Mouse (Mus musculus) testis, adult 2 months (tissue): ENCODE results near the gene Fam189a1. TPM values are rescaled to one million over a fixed set of nuclear protein-coding genes. Genes with fewer than 3 reads are reported as not detected.

Experiments
- H3K27ac ChIP-seq: fragments of 200-500 bp; 2 replicates; pipeline ENCODE4 v1.5.1; 2012; ENCODE audit warnings: low read depth, low read length; ENCODE audit not compliant: control insufficient read depth, insufficient read depth
- H3K27me3 ChIP-seq: fragments of 200-500 bp; 2 replicates; pipeline ENCODE4 v1.6.1; 2012; ENCODE audit warnings: mild to moderate bottlenecking, low read length, moderate library complexity; ENCODE audit not compliant: control insufficient read depth, insufficient read depth
- H3K36me3 ChIP-seq: fragments of 200-500 bp; 2 replicates; pipeline ENCODE4 v1.6.1; 2012; ENCODE audit warnings: mild to moderate bottlenecking, low read length; ENCODE audit not compliant: control insufficient read depth, insufficient read depth
- H3K4me1 ChIP-seq: fragments of 200-500 bp; 2 replicates; pipeline ENCODE4 v1.6.1; 2012; ENCODE audit warnings: low read length; ENCODE audit not compliant: control insufficient read depth, insufficient read depth
- H3K4me3 ChIP-seq: fragments of 200-500 bp; 2 replicates; pipeline ENCODE4 v1.5.1; 2012; ENCODE audit warnings: low read depth, mild to moderate bottlenecking, low read length, moderate library complexity, mixed read lengths; ENCODE audit not compliant: control insufficient read depth
- CTCF ChIP-seq: fragments of 200-500 bp; IDR thresholded peaks from 2 replicates; pipeline ENCODE4 v1.5.1; 2012; ENCODE audit warnings: low read depth, mild to moderate bottlenecking, inconsistent platforms, low read length, moderate library complexity; ENCODE audit not compliant: control insufficient read depth, insufficient read depth, insufficient replicate concordance
- POLR2A ChIP-seq: fragments of 200-500 bp; IDR thresholded peaks from 2 replicates; pipeline ENCODE4 v1.6.1; 2012; ENCODE audit warnings: low read depth, mild to moderate bottlenecking, inconsistent platforms, low read length, moderate library complexity; ENCODE audit not compliant: control insufficient read depth
- polyA plus RNA-seq: library from polyadenylated mRNA; depleted of rRNA; stranded (reverse); fragments of >200 nt; gene quantifications from 2 replicates; pipeline ENCODE4 v1.2.3, GENCODE M21; 2012

Fam189a1 gene
- polyA plus RNA-seq, 1 experiment = 1.1 TPM

DNA sequence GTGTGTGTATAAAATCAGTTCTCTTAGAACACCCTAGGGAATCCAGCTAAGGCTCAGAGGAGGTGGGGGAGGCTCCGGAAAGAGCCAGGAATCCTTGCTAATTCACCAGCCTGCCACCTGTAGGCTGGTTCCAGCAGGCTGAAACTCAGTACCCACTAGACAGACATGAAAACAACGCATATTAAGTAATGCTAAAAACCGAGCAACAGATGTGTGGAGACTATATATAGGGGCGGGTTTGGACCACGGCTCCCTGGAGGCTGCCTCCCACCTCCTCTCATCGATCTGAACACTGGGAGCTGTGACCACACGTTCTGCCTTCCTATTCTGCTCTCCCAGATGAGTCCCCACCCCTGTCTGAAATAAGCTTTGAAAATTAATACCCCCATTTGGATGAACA, 1.8 kb downstream of the Fam189a1 start:
- H3K27ac ChIP-seq = no peak overlapping the region
- H3K4me1 ChIP-seq = peaks cover 13% of the 10 kb centered on the region
- H3K36me3 ChIP-seq = no peaks in the 10 kb centered on the region
- no peak for TF ChIP-seq POLR2A
- no peak for TF ChIP-seq CTCF
- H3K27me3 ChIP-seq = no peaks in the 10 kb centered on the region
- no peak overlapping the region for H3K4me3 ChIP-seq

DNA sequence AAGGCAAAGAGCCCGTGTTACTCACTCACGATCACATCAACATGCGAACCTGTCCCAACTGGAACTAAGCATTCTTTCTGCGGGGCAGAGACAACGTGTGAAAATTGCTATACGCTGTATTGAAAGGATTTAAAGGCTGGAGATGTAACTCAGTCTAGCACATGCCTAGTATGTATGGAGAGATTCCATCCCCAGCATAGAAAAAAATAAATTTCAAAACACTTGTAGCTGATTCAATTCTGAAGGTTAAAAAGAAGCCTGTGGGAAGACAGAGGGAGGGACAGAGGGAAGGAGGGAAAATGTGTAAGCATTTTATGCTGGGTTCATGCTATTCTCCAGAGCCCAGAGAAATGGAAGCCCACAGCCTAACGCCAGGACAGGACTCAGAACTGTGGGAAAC, 2.5 kb downstream of the Fam189a1 start:
- Histone ChIP-seq H3K27me3 (no peaks in the 10 kb centered on the region), H3K36me3 (no peaks in the 10 kb centered on the region), H3K4me1 (peaks cover 13% of the 10 kb centered on the region), H3K27ac (no peak overlapping the region), H3K4me3 (no peak overlapping the region)
- TF ChIP-seq POLR2A (no peak), CTCF (no peak)

DNA sequence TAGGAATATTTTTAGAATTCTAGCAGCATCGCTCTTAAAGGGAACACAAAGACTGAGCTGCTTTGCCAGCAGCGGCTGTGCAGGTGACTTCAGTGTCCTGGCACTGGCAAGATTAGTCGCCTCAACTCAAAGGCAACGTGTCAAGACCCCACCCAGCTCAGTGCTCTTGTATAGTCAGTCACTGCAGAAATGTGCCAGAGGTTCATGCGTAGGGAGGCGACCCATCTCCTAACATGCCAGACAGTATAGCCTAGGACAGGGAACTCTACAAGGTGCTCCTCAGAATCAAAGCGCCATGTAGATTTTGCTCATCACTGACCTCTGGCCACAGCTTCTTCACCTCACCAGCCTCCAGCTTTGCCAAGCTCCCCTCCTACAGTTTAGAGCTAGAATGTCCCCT, 4.8 kb downstream of the Fam189a1 start:
- Histone ChIP-seq H3K27me3 (no peaks in the 10 kb centered on the region), H3K4me3 (no peak overlapping the region), H3K4me1 (peaks cover 10% of the 10 kb centered on the region), H3K27ac (no peak overlapping the region), H3K36me3 (no peaks in the 10 kb centered on the region)
- TF ChIP-seq POLR2A (no peak), CTCF (no peak)

DNA sequence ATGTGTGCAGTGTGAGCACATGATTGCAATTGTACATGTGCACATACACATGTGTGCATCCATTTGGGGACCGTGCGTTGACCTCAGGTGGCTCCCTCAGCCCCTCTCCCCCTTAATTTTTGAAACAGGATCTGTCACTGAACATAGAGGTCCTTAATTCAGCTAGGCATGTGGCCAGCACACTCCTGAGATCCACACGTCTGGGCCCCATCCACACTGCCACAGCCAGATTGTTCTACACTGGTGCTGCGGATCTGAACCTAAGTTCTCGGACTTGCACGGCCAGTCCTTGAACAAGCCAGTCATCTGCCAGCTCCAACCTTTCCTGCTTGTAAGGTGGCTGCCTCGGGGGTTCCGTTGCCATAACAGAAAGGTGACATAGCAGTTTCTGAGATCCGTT, 7.3 kb downstream of the Fam189a1 start:
- H3K27me3 ChIP-seq = no peaks in the 10 kb centered on the region
- H3K4me1 ChIP-seq = no peaks in the 10 kb centered on the region
- no peak overlapping the region for H3K27ac ChIP-seq
- no peak overlapping the region for H3K4me3 ChIP-seq
- no peaks in the 10 kb centered on the region for H3K36me3 ChIP-seq
- TF ChIP-seq POLR2A (no peak), CTCF (no peak)

DNA sequence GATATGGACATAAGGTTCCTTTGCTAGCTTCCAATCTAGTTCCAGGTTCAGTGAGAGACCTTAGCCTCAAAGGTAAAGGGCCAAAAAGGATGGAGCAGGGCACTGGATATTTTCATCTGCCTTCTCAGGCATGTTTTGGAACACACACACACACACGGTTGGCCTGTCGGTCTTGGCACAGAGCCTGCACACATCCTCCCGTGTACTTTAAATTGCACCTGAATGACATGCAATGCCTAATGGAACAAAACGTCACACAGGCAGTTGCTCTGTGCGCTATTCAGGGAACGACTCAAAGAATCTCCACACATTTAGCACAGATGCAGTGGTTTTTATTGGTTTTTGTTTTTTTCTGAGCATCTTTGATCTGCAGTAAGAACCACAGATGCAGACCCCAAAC, 11.5 kb downstream of the Fam189a1 start:
- no peak overlapping the region for H3K27ac ChIP-seq
- TF ChIP-seq CTCF = no peak
- TF ChIP-seq POLR2A = no peak
- no peaks in the 10 kb centered on the region for H3K27me3 ChIP-seq
- H3K4me1 ChIP-seq = no peaks in the 10 kb centered on the region
- no peaks in the 10 kb centered on the region for H3K36me3 ChIP-seq
- no peak overlapping the region for H3K4me3 ChIP-seq

DNA sequence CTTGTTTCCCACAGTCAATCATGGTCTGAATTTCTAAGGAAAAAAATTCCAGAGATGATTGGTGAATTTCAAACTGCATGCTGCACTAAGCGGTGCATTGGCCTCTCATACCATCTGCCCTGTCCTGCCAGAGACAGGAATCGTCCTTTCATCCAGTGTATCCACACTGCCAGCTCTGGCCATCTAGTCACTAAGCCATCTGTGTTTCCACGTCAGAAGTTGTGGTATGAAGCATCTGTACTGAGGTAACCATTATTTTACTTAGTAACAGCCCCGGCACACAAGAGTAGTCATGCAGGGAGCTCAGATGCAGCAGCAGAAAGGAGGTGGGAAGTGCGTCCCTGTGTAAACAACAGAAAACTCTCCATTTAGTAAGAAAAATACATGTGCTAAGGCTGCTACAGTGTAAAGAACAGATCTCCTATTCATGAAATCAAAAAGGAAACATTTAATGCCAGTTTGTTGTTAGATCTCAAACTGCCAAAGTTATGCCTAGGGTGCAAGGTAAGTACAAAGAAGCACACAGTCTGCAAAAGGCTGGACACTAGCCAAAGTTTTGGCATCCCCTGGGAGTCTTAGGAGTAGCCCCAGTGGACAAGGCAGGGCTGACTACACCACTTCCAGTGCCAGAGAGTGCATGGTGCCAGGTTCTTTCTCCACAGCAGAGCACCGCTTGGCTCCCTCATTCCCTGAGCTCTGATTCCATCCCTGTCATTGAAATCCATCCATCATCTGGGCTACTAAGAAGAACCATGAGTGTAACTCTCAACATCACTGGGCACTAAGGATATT, 14.3 kb downstream of the Fam189a1 start:
- Histone ChIP-seq H3K27ac (no peak overlapping the region), H3K4me3 (no peak overlapping the region), H3K27me3 (no peaks in the 10 kb centered on the region), H3K36me3 (no peaks in the 10 kb centered on the region), H3K4me1 (no peaks in the 10 kb centered on the region)
- TF ChIP-seq POLR2A (no peak), CTCF (no peak)

DNA sequence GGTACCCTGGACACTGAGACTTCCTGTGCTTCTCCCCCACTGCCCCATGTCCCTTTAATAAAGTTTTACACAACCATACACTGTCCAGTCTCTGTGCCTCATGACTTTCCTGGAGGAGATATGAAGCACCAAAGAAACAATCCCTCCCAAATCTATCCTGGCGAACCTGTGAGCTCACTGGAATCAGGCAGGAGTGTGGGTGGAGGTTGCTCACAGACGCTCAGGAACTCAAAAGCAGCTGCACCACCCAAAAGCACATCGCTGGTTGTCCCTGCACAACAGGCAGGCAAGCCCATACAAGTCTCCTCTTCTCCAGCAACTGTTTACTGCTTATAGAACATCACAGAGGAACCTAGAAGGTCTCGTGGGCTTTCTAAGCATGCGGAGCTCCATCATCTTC, 15.5 kb downstream of the Fam189a1 start:
- H3K27me3 ChIP-seq = no peaks in the 10 kb centered on the region
- TF ChIP-seq CTCF (no peak), POLR2A (no peak)
- H3K27ac ChIP-seq = no peak overlapping the region
- H3K4me1 ChIP-seq = no peaks in the 10 kb centered on the region
- no peak overlapping the region for H3K4me3 ChIP-seq
- no peaks in the 10 kb centered on the region for H3K36me3 ChIP-seq

DNA sequence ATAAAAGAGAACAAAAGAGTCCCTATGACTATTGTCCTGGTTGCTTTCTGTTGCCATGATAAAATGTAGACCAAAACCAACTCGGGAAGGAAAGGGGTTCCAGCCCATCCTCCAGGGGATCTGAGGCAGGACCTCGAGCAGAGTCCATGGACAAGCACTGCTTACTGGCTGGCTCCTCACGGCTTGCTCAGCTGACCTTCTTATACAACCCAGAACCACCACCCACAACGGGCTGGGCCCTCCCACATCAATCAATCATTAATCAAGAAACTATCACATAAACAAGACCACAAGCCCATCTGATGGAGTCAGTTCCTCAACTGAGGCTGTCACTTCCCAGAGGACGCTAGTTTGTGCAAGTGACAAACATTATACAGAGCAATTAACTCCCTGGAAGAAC, 16.3 kb downstream of the Fam189a1 start:
- H3K36me3 ChIP-seq = no peaks in the 10 kb centered on the region
- TF ChIP-seq CTCF (no peak), POLR2A (no peak)

More for the DNA sequence above, 16.3 kb downstream of the Fam189a1 start:
- H3K4me3 ChIP-seq = no peak overlapping the region
- H3K4me1 ChIP-seq = no peaks in the 10 kb centered on the region
- no peak overlapping the region for H3K27ac ChIP-seq
- H3K27me3 ChIP-seq = no peaks in the 10 kb centered on the region
